In the genomic region with DNA sequence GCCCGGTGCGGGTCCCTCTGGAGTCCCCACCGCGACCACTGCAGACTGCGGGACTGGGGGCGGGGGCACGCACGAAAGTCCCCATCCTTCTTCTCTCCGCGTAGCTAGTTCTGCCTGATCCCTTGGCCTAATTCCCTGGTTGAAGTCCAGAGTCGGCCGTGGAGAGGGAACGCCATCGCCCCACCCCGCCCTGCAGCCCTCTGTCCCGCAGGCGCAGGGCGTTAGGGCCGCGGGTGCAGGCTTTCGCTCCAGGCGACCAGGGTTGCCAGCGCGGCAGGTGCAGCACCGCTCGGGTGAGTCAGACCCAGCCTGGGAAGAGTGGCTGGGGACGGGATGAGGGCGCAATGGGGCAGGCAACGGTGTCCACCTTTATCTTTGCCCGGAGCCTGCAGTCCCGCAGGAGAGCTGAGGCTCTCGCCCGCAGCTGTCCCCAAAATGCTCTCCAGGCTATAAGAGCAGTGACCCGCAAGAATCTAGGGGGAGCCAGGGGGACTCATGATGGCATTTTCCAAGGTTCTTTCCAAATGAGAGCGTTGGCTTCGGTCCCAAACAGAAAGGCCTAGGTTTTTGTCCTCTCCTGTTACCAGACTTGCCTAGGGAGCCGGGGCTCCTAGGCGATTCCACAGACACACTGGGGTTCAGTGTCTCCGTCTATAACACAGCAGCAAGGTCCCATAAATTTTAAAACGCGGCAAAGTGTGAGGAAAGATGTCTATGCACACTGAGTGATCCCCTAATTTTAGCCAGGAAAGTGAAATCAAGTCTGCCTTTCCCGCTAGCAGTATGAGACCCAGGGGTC, we compare ENCODE assay signal across 8 mouse cellular contexts. TPM values are rescaled to one million over a fixed set of nuclear protein-coding genes. Genes with fewer than 3 reads are reported as not detected.
A peak's percentile ranks its signal among the peaks of the same experiment; 100 is the strongest.
DNase-seq lines count a peak whose midpoint lies in the region; ATAC-seq and TF ChIP-seq lines count a peak whose summit lies in the region.

Pigz (plus strand) TSS at position 101 of the 799 bp plus-strand sequence.

- H3K4me3 ChIP-seq in hindbrain, postnatal 0 days (ENCODE audit: low read length) = peak within 1 kb of the TSS; percentile 42
- peak within 1 kb of the TSS; percentile 52 for H3K4me3 ChIP-seq in stomach, postnatal 0 days (ENCODE audit: low read depth, low read length)

- peak within 1 kb of the TSS; percentile 67 for H3K4me2 ChIP-seq in hindbrain, postnatal 0 days (ENCODE audit: low read depth, low read length)
- H3K4me2 ChIP-seq in stomach, postnatal 0 days (replicated peaks; ENCODE audit: low read depth) = peak within 1 kb of the TSS; percentile 83

- no peak for TF ChIP-seq EP300 in stomach, postnatal 0 days (optimal IDR thresholded peaks at IDR 0.05)

- peak within 1 kb of the TSS; percentile 96 for H3K27ac ChIP-seq in hindbrain, postnatal 0 days
- peak within 1 kb of the TSS; percentile 78 for H3K27ac ChIP-seq in stomach, postnatal 0 days (replicated peaks)

- peak; percentile 21 for ATAC-seq in frontal cortex, adult (ENCODE audit: low TSS enrichment)
- no peak; the same call in 1 of the 2 replicates for ATAC-seq in hindbrain, postnatal 0 days
- ATAC-seq in stomach, postnatal 0 days (ENCODE audit: low FRiP score, low TSS enrichment) = peak; percentile 35; the same call in 1 of the 2 replicates

- peaks cover 22% of the 10 kb centered on the region for H3K4me1 ChIP-seq in hindbrain, postnatal 0 days (ENCODE audit: insufficient read depth, low read length)
- no peaks in the 10 kb centered on the region; the same call in 1 of the 2 replicates for H3K4me1 ChIP-seq in stomach, postnatal 0 days (replicated peaks; ENCODE audit: control insufficient read depth, insufficient read depth)

- DNase-seq in frontal cortex, postnatal 14 days (ENCODE audit: low spot score in 2 of 2) = no peak
- peak; percentile 85 for DNase-seq in cerebellum, adult 9-10 months
- DNase-seq in gastrocnemius, postnatal 14 days = peak; percentile 81
- peak; percentile 73 for DNase-seq in hindbrain, postnatal 0 days (ENCODE audit: low spot score)
- peak; percentile 34 to 69 for DNase-seq in left cerebral cortex, postnatal 10 days (ENCODE audit: extremely low spot score in 1 of 2, low spot score in 2 of 2)
- peak; percentile 21 for DNase-seq in mesoderm, embryonic 11.5 days (ENCODE audit: low read depth, low spot score)
- DNase-seq in stomach, postnatal 0 days (ENCODE audit: low spot score) = peak; percentile 67

- 3% methylated on average over 42 of the region's 42 CpGs for WGBS in hindbrain, postnatal 0 days
- WGBS in stomach, postnatal 0 days = 10% methylated on average over 42 of the region's 42 CpGs

- H3K9ac ChIP-seq in hindbrain, postnatal 0 days (replicated peaks; ENCODE audit: low read length) = peak within 1 kb of the TSS; percentile 63
- H3K9ac ChIP-seq in stomach, postnatal 0 days (ENCODE audit: low read length) = peak within 1 kb of the TSS; percentile 64

- H3K9me3 ChIP-seq in hindbrain, postnatal 0 days (ENCODE audit: low read length) = no peaks in the 10 kb centered on the region
- no peaks in the 10 kb centered on the region for H3K9me3 ChIP-seq in stomach, postnatal 0 days (ENCODE audit: control insufficient read depth, low read length)

- no peaks in the 10 kb centered on the region for H3K36me3 ChIP-seq in hindbrain, postnatal 0 days (ENCODE audit: insufficient read depth, low read length)
- no peaks in the 10 kb centered on the region for H3K36me3 ChIP-seq in stomach, postnatal 0 days (ENCODE audit: control insufficient read depth, insufficient read depth, low read length)

- no peak for TF ChIP-seq CTCF in hindbrain, postnatal 0 days (IDR thresholded peaks at IDR 0.05; ENCODE audit: low read depth)
- no peak for TF ChIP-seq CTCF in stomach, postnatal 0 days (IDR thresholded peaks at IDR 0.05; ENCODE audit: low read depth)

- intact Hi-C loops in gastrocnemius, postnatal 14 days (cut with DNase I; ENCODE audit: low total_unique reads) = no loop called here
- intact Hi-C loops in left cerebral cortex, postnatal 10 days (cut with DNase I) = no loop called here

- H3K27me3 ChIP-seq in hindbrain, postnatal 0 days (ENCODE audit: insufficient read depth, low read length) = no peaks in the 10 kb centered on the region
- H3K27me3 ChIP-seq in stomach, postnatal 0 days (ENCODE audit: control insufficient read depth, insufficient read depth, low read length) = no peaks in the 10 kb centered on the region

RNA-seq across cellular contexts. Expression of gene Pigz, which starts in this region (rescaled TPM):
- total RNA-seq in gastrocnemius, postnatal 14 days (2021) = 1 to 10 TPM; 1.8 to 4.7 TPM
- 6.1 and 16.9 TPM in 2 replicates for total RNA-seq in hindbrain, postnatal 0 days (2014; rRNA removed)
- polyA plus RNA-seq in hindbrain, postnatal 0 days (2015; fragmentation: Nextera tagmentation; extraction: Ambion mirVana) = 5.2 and 5.5 TPM in 2 replicates
- total RNA-seq in left cerebral cortex, postnatal 10 days (2021) = 10 to 100 TPM in 1 of 2 experiments, 1 to 10 TPM in 1; 7.9 to 12.9 TPM
- 1.4 and 1.7 TPM in 2 replicates for polyA plus RNA-seq in stomach, postnatal 0 days (2015; fragmentation: Nextera tagmentation; extraction: Ambion mirVana)

Comparison
In these comparisons a context has a peak if more than half of its experiments do, and no peak if none do; other contexts are left out.
1. DNase-seq: peak in cerebellum, adult 9-10 months (single experiment), gastrocnemius, postnatal 14 days (single experiment), hindbrain, postnatal 0 days (single experiment), left cerebral cortex, postnatal 10 days (2 of 2), mesoderm, embryonic 11.5 days (single experiment) and stomach, postnatal 0 days (single experiment); none in frontal cortex, postnatal 14 days (0 of 2).